Mouse (Mus musculus) megakaryocyte, embryonic 14.5 days (primary cell): Measurements from ENCODE around the gene Snrnp35.

ENCODE experiments used
- FLI1 ChIP-seq: IDR thresholded peaks from 2 replicates; pipeline ENCODE4 v1.6.1; 2012; ENCODE audit warnings: low read length, inconsistent platforms, mixed read lengths
- GATA1 ChIP-seq: IDR thresholded peaks from 3 replicates; pipeline ENCODE4 v1.6.1; 2012; ENCODE audit warnings: mixed read lengths, low read length, inconsistent platforms, borderline replicate concordance

- TF ChIP-seq GATA1 (no peak), FLI1 (no peak)
These were observed 35.7 kb downstream of the Snrnp35 start for GRCm38 (mm10) chr5:124518648-124519047.
